Mouse (Mus musculus) thymus, adult 2 months (tissue): ENCODE measurements around the gene Taf6l. TPM values are rescaled to one million over a fixed set of nuclear protein-coding genes. Genes with fewer than 3 reads are reported as not detected.
A peak's percentile ranks its signal among the peaks of the same experiment; 100 is the strongest.

Experiments used
- DNase-seq: peaks from one replicate; pipeline ENCODE4 v3.0.0; 2021
- H3K27ac ChIP-seq: fragments of 200-500 bp; 2 replicates; pipeline ENCODE4 v1.5.1; 2012; ENCODE audit warnings: low read length, control low read depth; ENCODE audit not compliant: control insufficient read depth, insufficient read depth
- H3K27me3 ChIP-seq: fragments of 200-500 bp; 2 replicates; pipeline ENCODE4 v1.6.1; 2012; ENCODE audit warnings: mild to moderate bottlenecking, low read length, moderate library complexity, mixed read lengths; ENCODE audit not compliant: control insufficient read depth, insufficient read depth
- H3K36me3 ChIP-seq: fragments of 200-500 bp; 2 replicates; pipeline ENCODE4 v1.6.1; 2012; ENCODE audit warnings: mild to moderate bottlenecking, low read length, moderate library complexity; ENCODE audit not compliant: control insufficient read depth, insufficient read depth
- H3K4me1 ChIP-seq: fragments of 200-500 bp; replicated peaks from 2 replicates; pipeline ENCODE4 v1.6.1; 2012; ENCODE audit warnings: low read length; ENCODE audit not compliant: control insufficient read depth, insufficient read depth
- H3K4me3 ChIP-seq: fragments of 200-500 bp; 2 replicates; pipeline ENCODE4 v1.5.1; 2012; ENCODE audit warnings: mild to moderate bottlenecking, low read length, control low read depth, moderate library complexity; ENCODE audit not compliant: control insufficient read depth, insufficient read depth
- CTCF ChIP-seq: fragments of 200-500 bp; IDR thresholded peaks from 2 replicates; pipeline ENCODE4 v1.5.1; 2012; ENCODE audit warnings: mild to moderate bottlenecking, control low read depth, low read length, moderate library complexity, borderline replicate concordance; ENCODE audit not compliant: control insufficient read depth, poor library complexity, insufficient read depth; ENCODE audit errors: extremely low read depth
- POLR2A ChIP-seq: fragments of 200-500 bp; IDR thresholded peaks from 2 replicates; pipeline ENCODE4 v1.6.1; 2012; ENCODE audit warnings: mild to moderate bottlenecking, low read length, control low read depth, moderate library complexity; ENCODE audit not compliant: control insufficient read depth, poor library complexity, insufficient read depth; ENCODE audit errors: extremely low read depth
- WGBS: fragments of 180-500 bp; shearing (Covaris S2); methylation state at CpG from one replicate; pipeline ENCODE4 v1.1.7; 2018; 5-methylcytosine and 5-hydroxymethylcytosine counted together
- polyA plus RNA-seq: library from polyadenylated mRNA; depleted of rRNA; stranded (reverse); fragments of >200 nt; gene quantifications from 2 replicates; pipeline ENCODE4 v1.2.3, GENCODE M21; 2012; rRNA removed

Taf6l gene
- polyA plus RNA-seq = 24.9 and 28.7 TPM in 2 replicates

GRCm38 (mm10) chr19:8786008-8786781 lies at the start of gene Taf6l:
Gene Taf6l, minus strand, starts transcription at chr19:8786417.
- no peaks in the 10 kb centered on the region for H3K27me3 ChIP-seq
- 0 out of 2 replicates have a peak, but pooled peaks cover 2% of the 10 kb centered on the region for H3K4me1 ChIP-seq
- peaks cover 3% of the 10 kb centered on the region; the same call in 1 of the 2 replicates for H3K36me3 ChIP-seq
- no peak within 1 kb of the TSS for H3K27ac ChIP-seq
- peak; percentile 92 for DNase-seq
- 3% methylated on average over 32 of the region's 32 CpGs for WGBS
- H3K4me3 ChIP-seq = peak within 1 kb of the TSS; percentile 73
- TF ChIP-seq CTCF = peak; percentile 59; the same call in 1 of the 2 replicates
- TF ChIP-seq POLR2A = 0 out of 2 replicates have a peak, but pooled peaks have one; percentile 17

DNA sequence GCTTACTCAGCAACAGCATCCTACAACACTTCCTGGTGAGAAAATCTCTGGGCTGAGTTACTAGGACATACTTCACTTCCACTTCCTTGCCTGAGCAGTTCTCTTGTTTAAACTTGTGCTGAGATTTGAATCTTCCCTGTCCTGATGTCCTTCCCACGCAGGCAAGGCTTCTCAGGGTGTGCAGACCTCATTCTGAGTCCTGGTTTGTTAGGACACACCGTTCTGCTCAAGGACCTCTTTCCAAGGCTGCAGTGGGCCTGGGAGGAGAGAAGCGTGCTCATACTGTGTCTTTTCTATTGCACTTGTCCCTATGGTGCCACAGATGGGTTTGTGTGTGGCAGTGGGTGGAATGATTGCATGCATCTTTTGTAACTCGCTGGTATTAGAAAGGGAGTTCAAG lies 46.8 kb upstream of the Taf6l start:
- no peak for TF ChIP-seq CTCF
- no peak for TF ChIP-seq POLR2A
- DNase-seq = no peak
- H3K36me3 ChIP-seq = peaks cover 65% of the 10 kb centered on the region
- no peaks in the 10 kb centered on the region for H3K27me3 ChIP-seq
- WGBS = 94% methylated on average over 4 of the region's 4 CpGs
- H3K4me3 ChIP-seq = no peak overlapping the region
- no peak overlapping the region for H3K27ac ChIP-seq
- H3K4me1 ChIP-seq = peaks cover under 1% of the 10 kb centered on the region

- 96% methylated on average over 11 of the region's 11 CpGs for WGBS
- H3K4me3 ChIP-seq = no peak overlapping the region
Observed at GRCm38 (mm10) chr19:8831262-8831661, 45.0 kb upstream of the Taf6l start.

GRCm38 (mm10) chr19:8830664-8831063 lies 44.4 kb upstream of the Taf6l start:
- peaks cover 88% of the 10 kb centered on the region for H3K36me3 ChIP-seq
- no peak overlapping the region for H3K27ac ChIP-seq
- H3K4me1 ChIP-seq = no peaks in the 10 kb centered on the region
- H3K27me3 ChIP-seq = no peaks in the 10 kb centered on the region
- no peak for DNase-seq
- TF ChIP-seq CTCF (no peak), POLR2A (no peak)
- WGBS = 98% methylated on average over 8 of the region's 8 CpGs
- H3K4me3 ChIP-seq = no peak overlapping the region

More at GRCm38 (mm10) chr19:8831262-8831661, 45.0 kb upstream of the Taf6l start:
- Histone ChIP-seq H3K27ac (no peak overlapping the region), H3K36me3 (peaks cover 82% of the 10 kb centered on the region), H3K4me1 (no peaks in the 10 kb centered on the region), H3K27me3 (no peaks in the 10 kb centered on the region)
- TF ChIP-seq CTCF (no peak), POLR2A (no peak)
- DNase-seq = no peak

GRCm38 (mm10) chr19:8829660-8830059 lies 43.4 kb upstream of the Taf6l start, which contains the start of gene AC129217.1:
Gene AC129217.1, plus strand, starts transcription at chr19:8829773.
- Histone ChIP-seq H3K4me1 (no peaks in the 10 kb centered on the region), H3K27me3 (no peaks in the 10 kb centered on the region), H3K36me3 (peaks cover 97% of the 10 kb centered on the region), H3K27ac (no peak within 1 kb of the TSS), H3K4me3 (no peak within 1 kb of the TSS)
- TF ChIP-seq POLR2A = no peak
- no peak for TF ChIP-seq CTCF
- 61% methylated on average over 8 of the region's 8 CpGs for WGBS
- no peak for DNase-seq

- Histone ChIP-seq H3K4me3 (no peak overlapping the region), H3K36me3 (peaks cover 48% of the 10 kb centered on the region), H3K4me1 (peaks cover 8% of the 10 kb centered on the region), H3K27ac (no peak overlapping the region), H3K27me3 (no peaks in the 10 kb centered on the region)
- no peak for DNase-seq
- WGBS = 97% methylated on average over 8 of the region's 8 CpGs
- TF ChIP-seq CTCF (no peak), POLR2A (no peak)
Observed at GRCm38 (mm10) chr19:8822696-8823095, 36.5 kb upstream of the Taf6l start.
